Mouse (Mus musculus): ENCODE results near the gene March10. TPM values are rescaled to one million over a fixed set of nuclear protein-coding genes. Genes with fewer than 3 reads are reported as not detected.

Gene March10
- polyA plus RNA-seq, 1 experiment from 2014 or later = not detected

- H3K9me3 ChIP-seq (ENCODE audit: control insufficient read depth, low read length) = no peaks in the 10 kb centered on the region
- H3K4me3 ChIP-seq (ENCODE audit: low read length) = no peak overlapping the region
- H3K27me3 ChIP-seq (ENCODE audit: control insufficient read depth, insufficient read depth, low read length) = no peaks in the 10 kb centered on the region
- no peak overlapping the region for H3K9ac ChIP-seq (ENCODE audit: low read depth, low read length)
- peaks cover 20% of the 10 kb centered on the region for H3K4me1 ChIP-seq (ENCODE audit: control insufficient read depth, insufficient read depth, low read length)
- no peak overlapping the region for H3K27ac ChIP-seq (ENCODE audit: low read depth, low read length)
- H3K36me3 ChIP-seq (ENCODE audit: control insufficient read depth, insufficient read depth, low read length) = peaks cover 7% of the 10 kb centered on the region; the same call in 1 of the 2 replicates
- no peak overlapping the region for H3K4me2 ChIP-seq (replicated peaks; ENCODE audit: low read depth, low read length)
- 44% methylated on average over 9 of the region's 9 CpGs for WGBS
- ATAC-seq (ENCODE audit: low FRiP score, low TSS enrichment) = no peak
These were observed 126.6 kb downstream of the March10 start for GRCm38 (mm10) chr11:105329962-105330361.

- ATAC-seq (ENCODE audit: low FRiP score, low TSS enrichment) = no peak
- no peaks in the 10 kb centered on the region for H3K9me3 ChIP-seq (ENCODE audit: control insufficient read depth, low read length)
- H3K4me2 ChIP-seq (replicated peaks; ENCODE audit: low read depth, low read length) = no peak overlapping the region
- no peak overlapping the region for H3K4me3 ChIP-seq (ENCODE audit: low read length)
- 90% methylated on average over 3 of the region's 3 CpGs for WGBS
- H3K27ac ChIP-seq (ENCODE audit: low read depth, low read length) = no peak overlapping the region
- no peak overlapping the region for H3K9ac ChIP-seq (ENCODE audit: low read depth, low read length)
- H3K4me1 ChIP-seq (ENCODE audit: control insufficient read depth, insufficient read depth, low read length) = peaks cover 17% of the 10 kb centered on the region
- H3K27me3 ChIP-seq (ENCODE audit: control insufficient read depth, insufficient read depth, low read length) = no peaks in the 10 kb centered on the region
- peaks cover 7% of the 10 kb centered on the region; the same call in 1 of the 2 replicates for H3K36me3 ChIP-seq (ENCODE audit: control insufficient read depth, insufficient read depth, low read length)
These were observed 129.4 kb downstream of the March10 start for GRCm38 (mm10) chr11:105327101-105327500.

- Histone ChIP-seq H3K27ac (ENCODE audit: low read depth, low read length) (no peak overlapping the region), H3K4me1 (ENCODE audit: control insufficient read depth, insufficient read depth, low read length) (no peaks in the 10 kb centered on the region), H3K9me3 (ENCODE audit: control insufficient read depth, low read length) (no peaks in the 10 kb centered on the region), H3K4me3 (ENCODE audit: low read length) (no peak overlapping the region), H3K27me3 (ENCODE audit: control insufficient read depth, insufficient read depth, low read length) (no peaks in the 10 kb centered on the region), H3K36me3 (ENCODE audit: control insufficient read depth, insufficient read depth, low read length) (peaks cover 4% of the 10 kb centered on the region; the same call in 1 of the 2 replicates), H3K4me2 (replicated peaks; ENCODE audit: low read depth, low read length) (no peak overlapping the region), H3K9ac (ENCODE audit: low read depth, low read length) (no peak overlapping the region)
- no peak for ATAC-seq (ENCODE audit: low FRiP score, low TSS enrichment)
- WGBS = 85% methylated on average over 5 of the region's 5 CpGs
These were observed 133.0 kb downstream of the March10 start for GRCm38 (mm10) chr11:105323530-105323929.

GRCm38 (mm10) chr11:105321090-105321489 is 135.4 kb downstream of the March10 start:
- Histone ChIP-seq H3K9ac (ENCODE audit: low read depth, low read length) (no peak overlapping the region), H3K4me1 (ENCODE audit: control insufficient read depth, insufficient read depth, low read length) (no peaks in the 10 kb centered on the region), H3K36me3 (ENCODE audit: control insufficient read depth, insufficient read depth, low read length) (no peaks in the 10 kb centered on the region; the same call in 1 of the 2 replicates), H3K4me3 (ENCODE audit: low read length) (no peak overlapping the region), H3K27me3 (ENCODE audit: control insufficient read depth, insufficient read depth, low read length) (no peaks in the 10 kb centered on the region), H3K27ac (ENCODE audit: low read depth, low read length) (no peak overlapping the region), H3K9me3 (ENCODE audit: control insufficient read depth, low read length) (no peaks in the 10 kb centered on the region), H3K4me2 (replicated peaks; ENCODE audit: low read depth, low read length) (no peak overlapping the region)
- 67% methylated on average over 2 of the region's 2 CpGs for WGBS
- no peak for ATAC-seq (ENCODE audit: low FRiP score, low TSS enrichment)

GRCm38 (mm10) chr11:105317769-105318168 is 138.8 kb downstream of the March10 start:
- no peak overlapping the region for H3K4me3 ChIP-seq (ENCODE audit: low read length)
- peaks cover 27% of the 10 kb centered on the region for H3K4me1 ChIP-seq (ENCODE audit: control insufficient read depth, insufficient read depth, low read length)
- H3K9ac ChIP-seq (ENCODE audit: low read depth, low read length) = no peak overlapping the region
- H3K9me3 ChIP-seq (ENCODE audit: control insufficient read depth, low read length) = no peaks in the 10 kb centered on the region
- H3K27me3 ChIP-seq (ENCODE audit: control insufficient read depth, insufficient read depth, low read length) = no peaks in the 10 kb centered on the region
- H3K27ac ChIP-seq (ENCODE audit: low read depth, low read length) = no peak overlapping the region
- H3K4me2 ChIP-seq (replicated peaks; ENCODE audit: low read depth, low read length) = no peak overlapping the region
- WGBS = 89% methylated on average over 6 of the region's 6 CpGs
- no peaks in the 10 kb centered on the region for H3K36me3 ChIP-seq (ENCODE audit: control insufficient read depth, insufficient read depth, low read length)
- no peak for ATAC-seq (ENCODE audit: low FRiP score, low TSS enrichment)

GRCm38 (mm10) chr11:105316121-105316520 is 140.4 kb downstream of the March10 start:
- no peak overlapping the region for H3K27ac ChIP-seq (ENCODE audit: low read depth, low read length)
- no peak overlapping the region for H3K4me3 ChIP-seq (ENCODE audit: low read length)
- no peak overlapping the region for H3K4me2 ChIP-seq (replicated peaks; ENCODE audit: low read depth, low read length)
- H3K4me1 ChIP-seq (ENCODE audit: control insufficient read depth, insufficient read depth, low read length) = peaks cover 38% of the 10 kb centered on the region
- no peaks in the 10 kb centered on the region for H3K27me3 ChIP-seq (ENCODE audit: control insufficient read depth, insufficient read depth, low read length)
- 96% methylated on average over 4 of the region's 4 CpGs for WGBS
- no peak overlapping the region for H3K9ac ChIP-seq (ENCODE audit: low read depth, low read length)
- H3K9me3 ChIP-seq (ENCODE audit: control insufficient read depth, low read length) = no peaks in the 10 kb centered on the region
- ATAC-seq (ENCODE audit: low FRiP score, low TSS enrichment) = no peak
- no peaks in the 10 kb centered on the region for H3K36me3 ChIP-seq (ENCODE audit: control insufficient read depth, insufficient read depth, low read length)

- no peak overlapping the region for H3K4me2 ChIP-seq (replicated peaks; ENCODE audit: low read depth, low read length)
- no peak for ATAC-seq (ENCODE audit: low FRiP score, low TSS enrichment)
- H3K36me3 ChIP-seq (ENCODE audit: control insufficient read depth, insufficient read depth, low read length) = no peaks in the 10 kb centered on the region
- WGBS = 67% methylated on average over 8 of the region's 8 CpGs
- no peaks in the 10 kb centered on the region for H3K9me3 ChIP-seq (ENCODE audit: control insufficient read depth, low read length)
- H3K27ac ChIP-seq (ENCODE audit: low read depth, low read length) = no peak overlapping the region
- no peaks in the 10 kb centered on the region for H3K27me3 ChIP-seq (ENCODE audit: control insufficient read depth, insufficient read depth, low read length)
- H3K4me1 ChIP-seq (ENCODE audit: control insufficient read depth, insufficient read depth, low read length) = peaks cover 38% of the 10 kb centered on the region
- no peak overlapping the region for H3K9ac ChIP-seq (ENCODE audit: low read depth, low read length)
- no peak overlapping the region for H3K4me3 ChIP-seq (ENCODE audit: low read length)
These were observed 141.2 kb downstream of the March10 start for GRCm38 (mm10) chr11:105315296-105315695.

- H3K4me1 ChIP-seq (ENCODE audit: control insufficient read depth, insufficient read depth, low read length) = peaks cover 38% of the 10 kb centered on the region
These were observed 142.9 kb downstream of the March10 start for GRCm38 (mm10) chr11:105313633-105314014.

GRCm38 (mm10) chr11:105312972-105313632 is 143.4 kb downstream of the March10 start:
- peak overlapping the region; percentile 3; the same call in 1 of the 2 replicates for H3K27ac ChIP-seq (ENCODE audit: low read depth, low read length)
- H3K4me3 ChIP-seq (ENCODE audit: low read length) = no peak overlapping the region
- peaks cover 38% of the 10 kb centered on the region for H3K4me1 ChIP-seq (ENCODE audit: control insufficient read depth, insufficient read depth, low read length)
- H3K36me3 ChIP-seq (ENCODE audit: control insufficient read depth, insufficient read depth, low read length) = no peaks in the 10 kb centered on the region
- H3K9ac ChIP-seq (ENCODE audit: low read depth, low read length) = no peak overlapping the region
- no peaks in the 10 kb centered on the region for H3K9me3 ChIP-seq (ENCODE audit: control insufficient read depth, low read length)
- no peak overlapping the region for H3K4me2 ChIP-seq (replicated peaks; ENCODE audit: low read depth, low read length)
- H3K27me3 ChIP-seq (ENCODE audit: control insufficient read depth, insufficient read depth, low read length) = no peaks in the 10 kb centered on the region
- peak; percentile 58 for ATAC-seq (ENCODE audit: low FRiP score, low TSS enrichment)
- WGBS = 17% methylated on average over 10 of the region's 10 CpGs

More at GRCm38 (mm10) chr11:105313633-105314014, 142.9 kb downstream of the March10 start:
- Histone ChIP-seq H3K36me3 (ENCODE audit: control insufficient read depth, insufficient read depth, low read length) (no peaks in the 10 kb centered on the region), H3K4me2 (replicated peaks; ENCODE audit: low read depth, low read length) (no peak overlapping the region), H3K27me3 (ENCODE audit: control insufficient read depth, insufficient read depth, low read length) (no peaks in the 10 kb centered on the region), H3K4me3 (ENCODE audit: low read length) (no peak overlapping the region), H3K9me3 (ENCODE audit: control insufficient read depth, low read length) (no peaks in the 10 kb centered on the region), H3K9ac (ENCODE audit: low read depth, low read length) (no peak overlapping the region), H3K27ac (ENCODE audit: low read depth, low read length) (peak overlapping the region; percentile 3; the same call in 1 of the 2 replicates)
- 0 out of 2 replicates have a peak, but pooled peaks have one; percentile 20 for ATAC-seq (ENCODE audit: low FRiP score, low TSS enrichment)
- 32% methylated on average over 8 of the region's 8 CpGs for WGBS

Measured in kidney, embryonic 14.5 days (tissue).